Mouse (Mus musculus) lung, embryonic 14.5 days (tissue): ENCODE measurements around the gene Stk38l. TPM values are rescaled to one million over a fixed set of nuclear protein-coding genes. Genes with fewer than 3 reads are reported as not detected.

Source experiments
- ATAC-seq: fragments of 200-750 bp; cut with Nextera tagmentation; 2 replicates; pipeline ENCODE4 v1.8.0; 2017; ENCODE audit warnings: mild to moderate bottlenecking, moderate TSS enrichment, moderate library complexity; ENCODE audit not compliant: insufficient read depth
- DNase-seq: peaks from one replicate; pipeline ENCODE4 v3.0.0-alpha.2; 2015
- H3K27ac ChIP-seq: fragments of 300-500 bp; sonication (generic); 2 replicates; pipeline ENCODE4 v1.5.1; 2014; ENCODE audit warnings: low read depth, mild to moderate bottlenecking, moderate library complexity
- H3K27me3 ChIP-seq: fragments of 300-500 bp; sonication (generic); 2 replicates; pipeline ENCODE4 v1.6.1; 2014; ENCODE audit warnings: low read length, control low read depth; ENCODE audit not compliant: insufficient read depth
- H3K36me3 ChIP-seq: fragments of 300-500 bp; sonication (generic); 2 replicates; pipeline ENCODE4 v1.6.1; 2014; ENCODE audit warnings: control low read depth; ENCODE audit not compliant: insufficient read depth
- H3K4me1 ChIP-seq: fragments of 300-500 bp; sonication (generic); 2 replicates; pipeline ENCODE4 v1.6.1; 2014; ENCODE audit warnings: antibody characterized with exemption, control low read depth; ENCODE audit not compliant: insufficient read depth
- H3K4me2 ChIP-seq: fragments of 300-500 bp; sonication (generic); 2 replicates; pipeline ENCODE4 v1.6.1; 2014; ENCODE audit warnings: mild to moderate bottlenecking
- H3K4me3 ChIP-seq: fragments of 300-500 bp; sonication (generic); 2 replicates; pipeline ENCODE4 v1.5.1; 2014; ENCODE audit warnings: low read depth, low read length
- H3K9ac ChIP-seq: fragments of 300-500 bp; sonication (generic); 2 replicates; pipeline ENCODE4 v1.6.1; 2014
- H3K9me3 ChIP-seq: fragments of 300-500 bp; sonication (generic); 2 replicates; pipeline ENCODE4 v1.6.1; 2016; ENCODE audit warnings: low read depth, low read length, control low read depth
- CTCF ChIP-seq: IDR thresholded peaks from 2 replicates; pipeline ENCODE4 v1.5.1; 2016; ENCODE audit warnings: antibody characterized with exemption, low read depth
- WGBS: fragments of 180-500 bp; shearing (Covaris S2); extraction: QIAGEN DNeasy Blood & Tissue Kit; methylation state at CpG from one replicate; pipeline ENCODE4 v1.1.7; 2014; 5-methylcytosine and 5-hydroxymethylcytosine counted together
- polyA plus RNA-seq: library from polyadenylated mRNA; unstranded; fragments of >200 nt; fragmentation: Nextera tagmentation; extraction: Ambion mirVana; gene quantifications from 2 replicates; pipeline ENCODE4 v1.2.1, GENCODE M21; 2014

Gene Stk38l
- polyA plus RNA-seq: 15.6 and 16.2 TPM in 2 replicates

DNA sequence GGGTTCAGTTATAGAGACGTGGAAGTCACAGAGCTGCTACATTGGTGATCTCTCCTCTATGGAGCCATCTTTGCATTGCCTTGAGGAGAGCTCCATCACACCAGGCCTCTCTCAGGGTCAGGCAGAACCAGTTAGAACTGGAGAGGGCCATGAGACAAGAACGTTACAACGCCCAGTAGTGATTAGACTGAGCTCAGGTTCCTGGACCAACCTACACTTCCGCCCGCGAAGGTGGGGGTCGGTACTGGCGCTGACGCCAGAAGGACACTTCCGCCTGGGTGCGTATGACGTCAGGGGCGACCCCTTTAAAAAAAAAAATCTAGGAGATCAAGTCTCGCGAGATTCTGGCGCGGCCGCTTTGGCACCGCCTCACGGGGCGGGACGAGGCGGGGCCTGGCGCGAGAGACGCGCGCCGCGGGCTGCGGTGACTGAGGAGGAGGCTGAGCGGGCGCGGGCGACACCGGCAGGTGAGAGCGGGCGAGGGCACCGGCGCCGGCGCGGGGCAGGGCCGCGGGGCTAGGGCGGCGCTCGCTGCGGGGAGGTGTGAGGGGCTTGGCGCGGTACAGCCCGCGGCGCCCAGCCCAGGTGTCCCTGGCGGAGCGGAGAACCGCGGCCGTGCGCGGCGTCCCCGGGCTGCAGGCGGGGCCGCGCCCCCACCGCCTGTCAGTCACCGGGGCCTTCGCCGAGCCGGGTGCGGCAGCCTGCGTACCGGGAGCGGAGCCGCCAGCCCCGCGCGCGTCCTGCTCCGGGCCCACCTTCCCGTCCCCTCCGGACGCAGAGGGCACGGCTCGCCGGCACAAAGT, at the start of gene Stk38l:
Gene Stk38l, plus strand, starts transcription at position 415 of the 803 bp plus-strand sequence.
- peak within 1 kb of the TSS; percentile 85 for H3K4me3 ChIP-seq

DNA sequence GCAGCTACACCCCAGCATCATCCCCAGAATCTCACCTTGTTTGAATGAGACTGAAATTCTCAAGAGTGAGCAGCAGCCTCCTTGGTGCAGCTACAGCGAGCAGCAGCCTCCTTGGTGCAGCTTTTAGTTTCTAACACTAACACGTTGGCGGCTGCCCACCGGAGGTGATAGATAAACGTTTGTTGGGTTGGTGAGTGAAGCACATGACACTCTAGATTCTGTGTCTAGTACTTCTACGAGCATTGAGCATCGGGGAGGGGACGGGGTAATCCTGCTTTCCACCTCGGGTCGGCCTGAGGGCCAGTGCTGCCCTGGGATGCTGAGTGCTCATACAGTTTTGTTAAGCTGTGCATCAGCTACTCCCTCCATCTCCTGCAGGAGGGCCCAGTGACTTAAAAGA, 47.9 kb upstream of the Stk38l start:
- ATAC-seq: no peak
- Histone ChIP-seq H3K36me3 (no peaks in the 10 kb centered on the region), H3K9ac (no peak overlapping the region), H3K4me3 (no peak overlapping the region), H3K27ac (no peak overlapping the region), H3K4me2 (no peak overlapping the region), H3K4me1 (no peaks in the 10 kb centered on the region), H3K9me3 (no peaks in the 10 kb centered on the region), H3K27me3 (no peaks in the 10 kb centered on the region)
- no peak for DNase-seq
- whole genome bisulfite sequencing: 40% methylated on average over 10 of the region's 10 CpGs
- no peak for TF ChIP-seq CTCF

More for the DNA sequence above, at the start of gene Stk38l:
- 2% methylated on average over 76 of the region's 87 CpGs for WGBS
- DNase-seq: peak; percentile 99
- H3K4me1 ChIP-seq: no peaks in the 10 kb centered on the region
- H3K36me3 ChIP-seq: no peaks in the 10 kb centered on the region
- H3K27me3 ChIP-seq: no peaks in the 10 kb centered on the region
- TF ChIP-seq CTCF: no peak
- H3K27ac ChIP-seq: peak within 1 kb of the TSS; percentile 79
- peak; percentile 97 for ATAC-seq
- peak within 1 kb of the TSS; percentile 85 for H3K4me2 ChIP-seq
- peak within 1 kb of the TSS; percentile 75 for H3K9ac ChIP-seq
- no peaks in the 10 kb centered on the region for H3K9me3 ChIP-seq

DNA sequence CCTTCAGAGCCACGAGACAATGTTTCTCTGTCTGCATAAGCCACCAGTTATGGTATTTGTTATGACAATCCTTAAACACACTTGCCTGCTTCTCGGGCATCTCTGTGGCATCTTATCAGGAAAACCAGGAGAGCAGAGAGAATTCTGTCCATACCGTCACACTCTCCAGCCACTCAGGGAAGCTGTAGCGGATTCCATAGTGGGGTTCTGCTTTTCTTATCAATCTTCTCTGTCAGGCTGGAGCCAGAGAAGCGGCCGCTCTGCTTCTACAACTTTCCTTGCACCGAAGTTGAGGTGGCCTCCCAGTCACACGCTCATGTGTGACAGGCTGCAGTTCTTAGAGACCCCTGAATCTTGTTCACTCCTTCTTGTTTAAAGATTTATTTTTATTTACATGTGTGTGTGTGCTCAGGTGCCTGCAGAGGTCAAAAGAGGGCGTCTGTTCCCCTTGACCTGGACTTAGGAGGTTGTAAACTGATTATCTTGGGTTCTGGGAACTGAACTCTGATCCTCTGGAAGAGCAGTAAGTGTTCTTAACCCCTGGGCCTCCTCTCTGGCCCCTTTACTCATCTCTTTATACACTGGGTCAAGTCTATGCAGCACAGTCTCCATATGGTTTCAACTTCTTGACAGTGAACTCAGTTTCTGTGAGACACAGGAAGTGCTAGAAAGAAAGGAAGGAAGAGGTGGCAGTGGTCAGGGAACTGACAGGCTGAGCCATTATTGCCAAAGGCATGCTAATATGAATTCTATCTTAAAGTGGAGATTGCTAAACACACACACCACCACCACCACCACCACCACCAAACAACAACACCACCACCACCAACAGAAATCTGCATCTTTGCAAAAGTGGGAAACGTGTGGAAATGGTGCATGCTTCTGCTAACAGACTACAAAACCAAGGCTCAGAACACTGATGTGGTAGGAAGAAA, 46.4 kb upstream of the Stk38l start:
- DNase-seq: no peak
- no peaks in the 10 kb centered on the region for H3K36me3 ChIP-seq
- no peak for ATAC-seq
- no peak overlapping the region for H3K27ac ChIP-seq
- TF ChIP-seq CTCF: no peak
- 30% methylated on average over 10 of the region's 10 CpGs for WGBS
- no peak overlapping the region for H3K4me3 ChIP-seq
- H3K27me3 ChIP-seq: no peaks in the 10 kb centered on the region
- H3K9me3 ChIP-seq: no peaks in the 10 kb centered on the region
- no peaks in the 10 kb centered on the region for H3K4me1 ChIP-seq
- no peak overlapping the region for H3K4me2 ChIP-seq
- no peak overlapping the region for H3K9ac ChIP-seq

DNA sequence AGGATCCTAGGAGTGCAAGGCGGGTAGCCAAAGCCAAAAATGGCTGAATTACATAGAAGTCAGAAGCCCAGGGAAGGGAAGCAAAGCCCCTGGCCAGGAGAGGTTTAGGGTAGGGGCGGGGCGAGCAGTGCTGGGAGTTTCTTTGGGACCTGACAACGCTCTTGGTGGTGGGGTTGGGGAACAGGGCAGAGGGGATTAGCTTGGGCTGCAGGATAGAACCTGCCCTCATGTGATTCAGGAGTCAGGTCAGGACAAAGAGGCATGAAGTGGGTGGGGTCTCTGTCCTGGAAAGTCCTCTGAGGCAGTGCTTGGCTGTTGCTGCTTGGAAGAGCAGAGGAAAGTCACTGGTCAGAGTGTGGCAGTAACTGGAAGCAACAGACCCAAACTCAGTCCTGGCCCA, 40.9 kb upstream of the Stk38l start:
- no peak for DNase-seq
- no peaks in the 10 kb centered on the region for H3K4me1 ChIP-seq
- no peak for ATAC-seq
- H3K9ac ChIP-seq: no peak overlapping the region
- no peak overlapping the region for H3K4me3 ChIP-seq
- WGBS: 80% methylated on average over 4 of the region's 4 CpGs
- no peaks in the 10 kb centered on the region for H3K36me3 ChIP-seq
- no peaks in the 10 kb centered on the region for H3K27me3 ChIP-seq
- no peak overlapping the region for H3K4me2 ChIP-seq
- no peaks in the 10 kb centered on the region for H3K9me3 ChIP-seq
- no peak for TF ChIP-seq CTCF
- no peak overlapping the region for H3K27ac ChIP-seq

DNA sequence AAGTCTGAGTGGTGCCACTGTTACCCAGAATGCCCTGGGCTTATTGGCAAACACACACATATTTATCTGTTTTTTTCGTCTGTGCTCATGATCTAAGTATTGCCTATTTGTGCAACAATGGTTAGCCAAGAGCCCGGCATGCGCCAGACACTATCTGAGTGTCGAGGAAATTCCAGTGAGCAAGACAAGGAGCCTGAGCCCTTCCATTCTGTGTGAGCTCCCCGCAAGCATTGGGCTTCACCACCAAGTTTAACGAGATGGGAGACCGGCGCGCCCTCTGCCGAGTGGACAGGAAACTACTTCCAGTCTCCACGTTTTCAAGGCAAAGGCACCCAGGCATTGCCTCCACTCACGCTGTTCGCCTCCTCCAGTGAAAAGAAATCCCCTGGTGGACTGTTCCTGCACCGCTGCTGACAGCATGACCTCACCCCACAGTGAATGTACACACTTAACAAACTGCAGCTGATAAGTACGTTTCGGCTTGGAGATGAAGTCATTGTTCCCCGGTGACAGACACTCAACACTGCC, 39.0 kb upstream of the Stk38l start:
- TF ChIP-seq CTCF: peak; percentile 65
- H3K9me3 ChIP-seq: no peaks in the 10 kb centered on the region
- H3K9ac ChIP-seq: no peak overlapping the region
- no peaks in the 10 kb centered on the region for H3K36me3 ChIP-seq
- ATAC-seq (peak; percentile 95), DNase-seq (peak; percentile 66)
- H3K4me3 ChIP-seq: no peak overlapping the region
- no peaks in the 10 kb centered on the region for H3K4me1 ChIP-seq
- H3K27me3 ChIP-seq: no peaks in the 10 kb centered on the region
- no peak overlapping the region for H3K27ac ChIP-seq
- 45% methylated on average over 17 of the region's 17 CpGs for WGBS
- peak overlapping the region; percentile 16; the same call in 1 of the 2 replicates for H3K4me2 ChIP-seq

DNA sequence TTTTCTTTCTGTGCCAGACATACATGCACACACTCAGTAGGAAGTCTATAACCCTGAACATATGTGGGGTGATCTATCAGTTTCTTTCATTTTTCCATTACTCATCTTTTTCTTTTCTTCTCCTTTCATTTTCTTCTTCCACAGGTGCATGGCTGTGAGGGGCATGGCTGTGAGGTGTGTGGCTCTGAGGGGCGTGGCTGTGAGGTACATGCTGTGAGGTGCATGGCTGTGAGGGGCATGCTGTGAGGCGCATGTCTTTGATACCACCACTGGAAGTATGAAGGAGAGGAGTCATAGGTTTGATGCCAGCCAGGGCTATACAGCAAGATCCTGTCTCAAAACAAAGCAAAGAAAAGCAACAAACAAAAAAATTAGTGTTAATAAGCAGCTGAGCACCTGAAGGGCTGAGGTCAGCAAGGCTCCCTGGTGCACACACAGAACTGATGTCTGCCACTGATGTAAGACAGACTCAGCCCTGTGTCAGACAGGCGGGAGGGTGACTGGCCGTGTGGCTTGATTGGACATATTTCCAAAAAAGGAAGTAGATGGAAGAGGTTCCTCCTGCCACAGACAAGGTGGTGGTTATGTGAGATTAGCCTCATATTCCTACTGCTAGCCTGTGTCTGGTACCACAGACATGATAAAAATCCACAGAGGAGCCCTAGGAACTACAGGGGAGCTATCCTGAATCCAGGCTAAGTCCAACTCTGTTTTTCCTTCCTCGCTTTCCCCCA, 38.2 kb upstream of the Stk38l start:
- H3K9me3 ChIP-seq: no peaks in the 10 kb centered on the region
- H3K4me2 ChIP-seq: no peak overlapping the region
- WGBS: 55% methylated on average over 5 of the region's 5 CpGs
- no peak for DNase-seq
- peak; percentile 58 for ATAC-seq
- no peak for TF ChIP-seq CTCF
- H3K9ac ChIP-seq: no peak overlapping the region
- no peaks in the 10 kb centered on the region for H3K4me1 ChIP-seq
- H3K4me3 ChIP-seq: no peak overlapping the region
- H3K27me3 ChIP-seq: no peaks in the 10 kb centered on the region
- peak overlapping the region; percentile 6; the same call in 1 of the 2 replicates for H3K27ac ChIP-seq
- no peaks in the 10 kb centered on the region for H3K36me3 ChIP-seq
